ENCODE assay signal across 8 mouse cellular contexts in the genomic region with DNA sequence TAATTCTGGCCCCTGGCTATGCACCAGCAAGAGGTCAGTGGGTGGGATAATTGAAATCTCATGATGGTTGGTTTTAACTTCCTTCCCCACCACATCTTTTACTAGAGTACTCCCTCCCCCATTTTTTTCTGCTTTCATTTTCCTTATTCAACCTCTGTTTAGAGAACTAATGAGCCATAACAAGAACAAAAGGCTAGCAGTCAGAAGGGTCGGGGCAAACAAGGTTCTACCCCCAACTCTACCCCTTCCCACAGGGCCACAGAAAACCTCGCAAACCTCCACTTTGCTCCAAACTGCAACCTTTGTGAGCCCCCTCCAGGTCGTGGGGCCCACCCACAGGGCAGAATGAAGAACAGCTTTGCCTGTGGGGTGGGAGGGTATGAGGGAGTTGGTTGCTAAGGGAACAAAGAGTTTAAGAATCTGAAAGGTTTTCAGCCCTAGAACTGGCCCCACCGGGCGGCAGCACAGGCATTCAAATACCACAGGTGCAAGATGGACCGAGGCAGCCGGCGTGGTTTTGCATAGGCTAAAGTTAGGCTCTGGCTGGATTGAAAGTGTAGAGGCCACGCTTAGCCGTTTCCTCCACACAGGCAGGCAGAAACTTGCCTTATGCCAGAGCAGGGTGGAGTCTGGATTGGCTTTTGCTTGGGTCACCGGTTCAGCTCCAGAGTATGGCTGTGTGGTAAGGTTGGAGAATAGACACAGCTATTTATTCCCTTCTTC.
DNase-seq lines count a peak whose midpoint lies in the region; ATAC-seq and TF ChIP-seq lines count a peak whose summit lies in the region.

No protein-coding gene starts in this region.

- H3K27me3 ChIP-seq in forebrain, embryonic 15.5 days, result no peaks in the 10 kb centered on the region
- H3K27me3 ChIP-seq in midbrain, embryonic 13.5 days, result no peaks in the 10 kb centered on the region; the same call in 1 of the 2 replicates

- intact Hi-C loops in gastrocnemius, adult 2 months (cut with DNase I), result no loop called here
- intact Hi-C loops in heart, postnatal 14 days (cut with DNase I), result no loop called here

- peaks cover 27% of the 10 kb centered on the region for H3K4me1 ChIP-seq in forebrain, embryonic 15.5 days
- H3K4me1 ChIP-seq in midbrain, embryonic 13.5 days (replicated peaks), result peaks cover 27% of the 10 kb centered on the region

- DNase-seq in 416B (ENCODE audit: low read depth), result peak; percentile 59
- peak; percentile 15 for DNase-seq in ES-CJ7 (ENCODE audit: low read depth, low spot score)
- DNase-seq in thymus, postnatal 14 days, result peak; percentile 29
- DNase-seq in gastrocnemius, adult 2 months, result no peak
- no peak for DNase-seq in heart, postnatal 14 days
- DNase-seq in urinary bladder, adult 2 months (ENCODE audit: low spot score), result no peak

- H3K36me3 ChIP-seq in forebrain, embryonic 15.5 days, result no peaks in the 10 kb centered on the region
- H3K36me3 ChIP-seq in midbrain, embryonic 13.5 days, result no peaks in the 10 kb centered on the region

- TF ChIP-seq CTCF in gastrocnemius, adult 2 months (IDR thresholded peaks at IDR 0.05), result no peak

- no peaks in the 10 kb centered on the region for H3K9me3 ChIP-seq in forebrain, embryonic 15.5 days
- no peaks in the 10 kb centered on the region for H3K9me3 ChIP-seq in midbrain, embryonic 13.5 days

- WGBS in forebrain, embryonic 15.5 days, result 6% methylated on average over 11 of the region's 11 CpGs
- WGBS in midbrain, embryonic 13.5 days, result 7% methylated on average over 11 of the region's 11 CpGs

- no peak overlapping the region for H3K4me3 ChIP-seq in forebrain, embryonic 15.5 days
- no peak overlapping the region for H3K4me3 ChIP-seq in midbrain, embryonic 13.5 days (replicated peaks)
- H3K4me3 ChIP-seq in gastrocnemius, adult 2 months, result no peak overlapping the region

- no peak overlapping the region for H3K27ac ChIP-seq in forebrain, embryonic 15.5 days (replicated peaks)
- 0 out of 2 replicates have a peak overlapping the region, but pooled peaks have one; percentile 16 for H3K27ac ChIP-seq in midbrain, embryonic 13.5 days
- H3K27ac ChIP-seq in gastrocnemius, adult 2 months, result no peak overlapping the region

- H3K9ac ChIP-seq in forebrain, embryonic 15.5 days (replicated peaks), result no peak overlapping the region
- H3K9ac ChIP-seq in midbrain, embryonic 13.5 days (replicated peaks), result no peak overlapping the region

- peak; percentile 63 for ATAC-seq in forebrain, embryonic 15.5 days (replicated peaks)
- peak; percentile 55 for ATAC-seq in midbrain, embryonic 13.5 days

- no peak overlapping the region for H3K4me2 ChIP-seq in forebrain, embryonic 15.5 days (replicated peaks)
- no peak overlapping the region for H3K4me2 ChIP-seq in midbrain, embryonic 13.5 days (replicated peaks)

Comparison
In these comparisons a context has a peak if more than half of its experiments do, and no peak if none do; other contexts are left out.
1. DNase-seq: peak in 416B (single experiment), ES-CJ7 (single experiment) and thymus, postnatal 14 days (single experiment); none in gastrocnemius, adult 2 months (single experiment), heart, postnatal 14 days (0 of 2) and urinary bladder, adult 2 months (single experiment).